Mouse (Mus musculus): ENCODE data around the gene Cdon.

DNA sequence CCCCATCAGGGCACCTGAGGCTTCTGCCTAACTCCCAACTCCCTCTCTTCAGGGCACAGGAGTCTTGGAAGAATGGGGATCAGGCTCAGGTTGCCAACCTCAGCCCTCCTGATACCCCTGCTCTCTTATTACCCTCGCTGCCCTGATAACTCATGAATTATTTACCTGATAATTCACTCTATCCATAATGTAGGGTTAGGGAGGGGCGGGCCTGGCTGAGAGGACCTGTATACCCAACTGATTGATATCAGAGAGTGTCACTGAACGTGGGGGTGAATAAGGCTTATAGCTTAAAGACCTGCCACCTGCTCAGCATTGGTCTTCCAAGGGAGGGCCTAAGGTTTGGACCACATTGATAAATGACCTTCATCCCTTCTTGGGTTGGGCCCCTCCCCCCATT lies 97.2 kb downstream of the Cdon start, which contains the start of gene Gm1113:
- TF ChIP-seq POLR2A (IDR thresholded peaks at IDR 0.05; ENCODE audit: insufficient read depth, low read depth, low read length) (no peak), CTCF (IDR thresholded peaks at IDR 0.05) (no peak)
